14 mouse cellular contexts compared by ENCODE assay signal in genomic region chr6:53515611-53516010, GRCm38 (mm10).
DNase-seq lines count a peak whose midpoint lies in the region.
"Had no signal": no experiment of that assay in that cellular context is flagged by ENCODE, and none has a peak within 500 bp of the region (broad histone marks: within the 10 kb centered on the region; RNA-seq: fewer than 3 reads in every experiment).

No protein-coding gene starts in this region.

- DNase-seq in gastrocnemius, adult 18-20 months (ENCODE audit: low spot score): peak; percentile 34
- DNase-seq in gastrocnemius, postnatal 10 days: no peak
- DNase-seq in heart, adult 11 months: peak; percentile 79
- DNase-seq in heart, postnatal 14 days: no peak
- peak; percentile 12 for DNase-seq in testis, postnatal 10 days (ENCODE audit: low spot score)
- DNase-seq in testis, postnatal 14 days (ENCODE audit: low spot score): no peak
- no peak for DNase-seq in adrenal gland, adult (ENCODE audit: inconsistent age in 2 of 2, low spot score in 1 of 2)
- DNase-seq: adrenal gland, adult 8-10 months; adrenal gland, postnatal 25 days; cerebellum, adult 11-12 months; cerebellum, adult 8-10 months; cerebellum, postnatal 10 days; cerebellum, postnatal 36 days; embryo, embryonic 11 days had no signal

- intact Hi-C loops in heart, postnatal 14 days (cut with DNase I): no loop called here

Comparison
In these comparisons a context has a peak if more than half of its experiments do, and no peak if none do; other contexts are left out.
1. DNase-seq: peak in gastrocnemius, adult 18-20 months (single experiment), heart, adult 11 months (single experiment) and testis, postnatal 10 days (single experiment); none in gastrocnemius, postnatal 10 days (single experiment), heart, postnatal 14 days (0 of 2), testis, postnatal 14 days (single experiment) and adrenal gland, adult (0 of 2).